Mouse (Mus musculus): ENCODE measurements around the gene Rhobtb1.

- TF ChIP-seq POLR2A (IDR thresholded peaks at IDR 0.05; ENCODE audit: insufficient read length, low read depth), result no peak
- no peak for TF ChIP-seq USF1 (IDR thresholded peaks at IDR 0.05; ENCODE audit: low read depth)
- no peak for TF ChIP-seq REST (IDR thresholded peaks at IDR 0.05; ENCODE audit: insufficient read depth, insufficient read length)
- TF ChIP-seq MYOD1 (IDR thresholded peaks at IDR 0.05; ENCODE audit: control insufficient read depth in 1 of 3, insufficient read length in 2 of 3, low read depth in 2 of 3), result no peak
- no peak for TF ChIP-seq TCF3 (IDR thresholded peaks at IDR 0.05; ENCODE audit: insufficient read length, low read depth)
- no peak for TF ChIP-seq E2F4 (IDR thresholded peaks at IDR 0.05; ENCODE audit: insufficient read depth)
- no peak for TF ChIP-seq TCF12 (IDR thresholded peaks at IDR 0.05; ENCODE audit: insufficient read depth, poor library complexity, severe bottlenecking)
- no peak for TF ChIP-seq MAX (IDR thresholded peaks at IDR 0.05; ENCODE audit: low read depth)
- TF ChIP-seq CEBPB (IDR thresholded peaks at IDR 0.05; ENCODE audit: insufficient read depth, poor library complexity, severe bottlenecking), result no peak
- TF ChIP-seq POLR2AphosphoS2 (IDR thresholded peaks at IDR 0.05; ENCODE audit: insufficient read length, low read depth), result no peak
Measured at GRCm38 (mm10) chr10:69119456-69119855, 31.8 kb upstream of the Rhobtb1 start.
